Comparison of ENCODE assay signal across 20 mouse cellular contexts in genomic region chr9:56744369-56744768, GRCm38 (mm10). TPM values are rescaled to one million over a fixed set of nuclear protein-coding genes. Genes with fewer than 3 reads are reported as not detected.
DNase-seq lines count a peak whose midpoint lies in the region; TF ChIP-seq lines count a peak whose summit lies in the region.
"Had no signal": no experiment of that assay in that cellular context is flagged by ENCODE, and none has a peak within 500 bp of the region (broad histone marks: within the 10 kb centered on the region; RNA-seq: fewer than 3 reads in every experiment).

No protein-coding gene starts in this region.

- H3K4me3 ChIP-seq in layer of hippocampus, adult 2 months = no peak overlapping the region
- H3K4me3 ChIP-seq: embryonic facial prominence, embryonic 10.5 days; hindbrain, embryonic 12.5 days; limb, embryonic 12.5 days; midbrain, embryonic 13.5 days had no signal

- H3K27ac ChIP-seq in layer of hippocampus, adult 2 months = peak overlapping the region; percentile 21; the same call in 1 of the 2 replicates
- H3K27ac ChIP-seq: embryonic facial prominence, embryonic 10.5 days; hindbrain, embryonic 12.5 days; limb, embryonic 12.5 days; liver, embryonic 14.5 days; midbrain, embryonic 13.5 days had no signal

- DNase-seq in adrenal gland, postnatal 10 days = peak; percentile 20
- no peak for DNase-seq in adrenal gland, adult 2 months
- DNase-seq in layer of hippocampus, adult 2 months (ENCODE audit: low spot score in 2 of 2) = peak in 1 of 2 experiments; percentile 49
- no peak for DNase-seq in layer of hippocampus, postnatal 10 days (ENCODE audit: low spot score in 2 of 2)
- peak; percentile 11 to 12 for DNase-seq in spleen, postnatal 36 days (ENCODE audit: low spot score in 2 of 2)
- DNase-seq in spleen, postnatal 14 days (ENCODE audit: low spot score in 2 of 2) = no peak
- peak; percentile 16 for DNase-seq in fibroblast of lung, adult 2 months (ENCODE audit: low read depth)
- DNase-seq in B cell, adult 2 months = no peak
- DNase-seq: cerebellum, adult 11-12 months; cerebellum, postnatal 25 days; forebrain, postnatal 0 days; layer of hippocampus, adult 9-11 months; retina, postnatal 1 day had no signal

- TF ChIP-seq CTCF in layer of hippocampus, adult 2 months (conservative IDR thresholded peaks at IDR 0.05) = no peak

RNA-seq across cellular contexts. Expression of gene Lingo1, which starts 51.9 kb away (rescaled TPM):
- 1 to 10 TPM; 2.6 to 5.1 TPM for total RNA-seq in adrenal gland, postnatal 10 days (2021)
- total RNA-seq in adrenal gland, adult 2 months (2021) = 1 to 10 TPM in 1 of 2 experiments, under 1 TPM in 1; 0.55 to 1.8 TPM
- 4.1 and 5.9 TPM in 2 replicates for polyA plus RNA-seq in adrenal gland, adult 2 months (2012; rRNA removed)
- 100 to 1,000 TPM; 249 to 268 TPM for total RNA-seq in layer of hippocampus, adult 2 months (2021)
- 100 to 1,000 TPM; 285 to 307 TPM for total RNA-seq in layer of hippocampus, postnatal 10 days (2021)
- total RNA-seq: megakaryocyte progenitor cell, adult 5-6 weeks had no signal
- polyA plus RNA-seq: activated CD4-positive, CD25-positive, alpha-beta regulatory T cell, adult 4 months had no signal

Comparison
In these comparisons a context has a peak if more than half of its experiments do, and no peak if none do; other contexts are left out.
1. DNase-seq: peak in adrenal gland, postnatal 10 days (single experiment), spleen, postnatal 36 days (2 of 2) and fibroblast of lung, adult 2 months (single experiment); none in adrenal gland, adult 2 months (single experiment), layer of hippocampus, postnatal 10 days (0 of 2), spleen, postnatal 14 days (0 of 2) and B cell, adult 2 months (0 of 2).
2. RNA of gene Lingo1, which starts 51.9 kb away (total RNA-seq): 285 to 307 TPM in layer of hippocampus, postnatal 10 days and 249 to 268 TPM in layer of hippocampus, adult 2 months; 2.6 to 5.1 TPM in adrenal gland, postnatal 10 days and 0.55 to 1.8 TPM in adrenal gland, adult 2 months; every median in the first group is over 10 times any median in the second.